Mouse (Mus musculus): ENCODE measurements at regions not wholly inside any gene's neighbourhood (a gene's known extent, or its start where the extent isn't known, plus 50 kb on each side); places are given as distances from the start of the nearest gene placed in this dataset.

DNA sequence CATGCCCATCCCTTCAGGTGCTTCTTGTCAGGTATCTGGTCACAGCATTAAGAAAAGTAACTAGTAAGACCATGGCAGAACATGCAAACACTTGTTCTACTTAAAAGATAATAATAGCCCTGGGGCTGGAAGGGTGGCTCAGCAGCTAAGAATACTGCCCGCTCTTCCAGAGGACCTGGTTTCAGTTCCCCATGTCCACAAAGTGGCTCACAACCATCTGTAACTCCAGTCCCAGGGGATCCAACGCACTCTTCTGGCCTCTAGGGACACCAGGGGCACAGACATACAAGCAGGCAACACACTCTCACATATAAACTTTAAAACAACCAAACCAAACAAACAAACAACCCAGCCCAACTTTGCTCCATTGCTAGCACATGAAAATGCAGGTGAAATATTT lies 55.2 kb upstream of the Ppp2r5a start:
- Histone ChIP-seq H3K36me3 (replicated peaks) (no peaks in the 10 kb centered on the region), H3K4me2 (no peak overlapping the region), H3K4me1 (peaks cover 8% of the 10 kb centered on the region), H3K27ac (no peak overlapping the region), H3K9ac (no peak overlapping the region), H3K27me3 (replicated peaks) (no peaks in the 10 kb centered on the region), H3K4me3 (no peak overlapping the region), H3K9me3 (no peaks in the 10 kb centered on the region)
- no peak for ATAC-seq (replicated peaks)
- WGBS: 88% methylated on average over 2 of the region's 2 CpGs

DNA sequence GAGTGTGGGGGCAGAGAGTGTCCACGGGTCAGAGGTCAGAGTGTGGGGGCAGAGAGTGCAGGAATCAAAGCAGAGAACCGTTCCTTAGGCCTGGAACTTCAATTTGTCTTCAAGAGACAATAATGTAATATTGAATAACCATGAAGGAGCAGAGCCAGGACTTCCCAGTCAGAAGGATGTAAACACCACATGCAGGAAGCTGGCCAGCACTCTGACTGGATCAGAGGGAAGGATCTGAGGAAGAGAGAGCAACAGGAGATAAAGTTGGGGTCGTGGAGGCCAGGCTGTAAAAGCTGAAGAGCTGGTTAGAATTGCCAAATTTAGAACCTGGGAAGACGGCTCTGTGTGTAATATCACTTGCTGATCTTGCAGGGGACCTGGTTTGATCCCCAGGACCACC lies 54.0 kb upstream of the Ppp2r5a start:
- no peak for ATAC-seq (replicated peaks)
- Histone ChIP-seq H3K27ac (no peak overlapping the region), H3K9me3 (no peaks in the 10 kb centered on the region), H3K27me3 (replicated peaks) (no peaks in the 10 kb centered on the region), H3K36me3 (replicated peaks) (no peaks in the 10 kb centered on the region), H3K4me3 (no peak overlapping the region), H3K9ac (no peak overlapping the region), H3K4me2 (no peak overlapping the region), H3K4me1 (peaks cover 6% of the 10 kb centered on the region)
- 67% methylated on average over 4 of the region's 4 CpGs for WGBS

DNA sequence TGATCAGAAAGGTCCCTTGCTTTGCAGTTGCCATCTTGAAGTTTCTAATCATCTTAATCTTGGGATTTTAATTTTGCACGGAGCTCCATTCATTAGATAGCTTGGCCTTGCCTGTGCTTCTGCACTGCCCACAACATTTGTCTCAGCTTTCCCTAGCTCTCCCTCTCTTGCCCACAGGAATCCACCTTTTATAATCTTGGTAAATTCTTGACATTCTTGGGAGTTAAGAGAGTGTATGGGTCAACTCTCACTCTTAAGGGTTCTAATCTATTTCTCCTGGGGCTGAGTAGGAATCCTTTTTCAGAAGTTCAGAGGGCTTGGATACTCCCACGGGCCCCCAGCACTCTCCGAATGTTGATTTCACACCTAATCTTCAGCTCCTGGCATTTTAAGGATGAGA lies 51.5 kb upstream of the Ppp2r5a start:
- 47% methylated on average over 3 of the region's 3 CpGs for WGBS
- Histone ChIP-seq H3K4me2 (no peak overlapping the region), H3K4me1 (no peaks in the 10 kb centered on the region), H3K27me3 (replicated peaks) (no peaks in the 10 kb centered on the region), H3K27ac (no peak overlapping the region), H3K4me3 (no peak overlapping the region), H3K36me3 (replicated peaks) (no peaks in the 10 kb centered on the region), H3K9me3 (no peaks in the 10 kb centered on the region), H3K9ac (no peak overlapping the region)
- no peak for ATAC-seq (replicated peaks)

DNA sequence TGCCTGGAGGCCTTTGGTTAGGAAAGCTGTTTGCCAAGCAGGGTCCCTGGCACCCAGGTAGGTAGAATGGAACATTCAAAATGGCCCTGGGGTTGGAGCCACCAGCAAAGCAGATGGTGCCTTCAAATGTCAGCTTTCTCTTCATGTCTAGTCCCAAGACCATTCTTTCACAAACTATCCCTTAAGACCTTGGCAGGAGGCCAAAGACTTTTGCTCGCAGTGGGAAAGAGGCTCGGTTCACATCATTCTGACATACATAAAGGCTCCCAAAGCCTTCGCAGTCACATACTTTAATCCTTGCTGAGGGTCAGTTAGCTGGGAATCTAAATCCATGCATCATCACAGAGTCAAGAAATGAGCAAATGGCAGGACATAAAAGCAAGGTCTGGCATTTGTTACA lies 50.5 kb upstream of the Ppp2r5a start:
- Histone ChIP-seq H3K4me1 (no peaks in the 10 kb centered on the region), H3K27me3 (replicated peaks) (no peaks in the 10 kb centered on the region), H3K4me2 (no peak overlapping the region), H3K9me3 (no peaks in the 10 kb centered on the region), H3K9ac (no peak overlapping the region), H3K4me3 (no peak overlapping the region), H3K27ac (no peak overlapping the region), H3K36me3 (replicated peaks) (no peaks in the 10 kb centered on the region)
- WGBS: 37% methylated on average over 3 of the region's 3 CpGs
- no peak for ATAC-seq (replicated peaks)

Data from midbrain, embryonic 15.5 days (tissue).